Mouse (Mus musculus): Measurements from ENCODE around the gene Atxn1.

Atxn1 gene

DNA sequence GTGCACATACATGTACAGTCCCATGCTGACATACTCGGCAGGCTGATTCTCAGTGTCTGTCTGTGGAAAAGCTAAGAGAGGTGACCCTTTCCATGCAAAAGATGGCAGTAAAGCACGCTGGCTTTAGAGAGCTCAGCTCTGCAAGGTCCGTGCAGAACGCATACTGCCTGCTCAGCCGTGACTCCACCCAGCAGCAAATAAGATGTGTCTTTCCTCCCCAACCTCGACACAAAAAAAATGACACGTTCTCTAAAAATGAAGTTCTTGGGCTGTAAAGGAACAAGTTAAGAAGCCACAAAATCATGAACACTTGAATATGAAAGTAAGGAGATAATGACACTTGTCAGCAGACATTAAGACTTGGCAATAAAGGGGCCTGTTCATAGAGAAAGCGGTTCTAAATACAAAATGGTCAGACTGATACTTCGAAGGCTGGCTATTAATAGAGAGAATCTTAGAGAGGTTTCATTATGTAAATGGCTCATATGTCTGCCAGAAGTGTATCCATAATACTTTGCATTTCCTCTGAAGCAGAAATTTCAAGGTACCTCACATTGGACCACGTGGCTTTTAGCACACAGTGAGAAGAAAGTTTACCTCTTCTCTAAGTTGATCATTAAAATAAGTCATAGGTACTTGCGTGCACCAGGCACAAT, 132.0 kb downstream of the Atxn1 start:
- ChIA-PET CTCF (no interaction called here), POLR2A (interaction anchor here in 1 of 4 experiments (0.6 kb wide), 1 partner anchor 58 kb away, joined by 3 read pairs; no protein-coding TSS in a partner anchor)

- ChIA-PET CTCF (no interaction called here), POLR2A (no interaction called here)
Observed at GRCm38 (mm10) chr13:45829341-45829936, 135.4 kb downstream of the Atxn1 start.

GRCm38 (mm10) chr13:45828035-45828434, 136.8 kb downstream of the Atxn1 start:
- POLR2A ChIA-PET, result interaction anchor here in 3 of 4 experiments (0.7 to 1.3 kb wide), 3 partner anchors 21 to 921 kb away, joined by 3 to 5 read pairs (median 4); no protein-coding TSS in a partner anchor

DNA sequence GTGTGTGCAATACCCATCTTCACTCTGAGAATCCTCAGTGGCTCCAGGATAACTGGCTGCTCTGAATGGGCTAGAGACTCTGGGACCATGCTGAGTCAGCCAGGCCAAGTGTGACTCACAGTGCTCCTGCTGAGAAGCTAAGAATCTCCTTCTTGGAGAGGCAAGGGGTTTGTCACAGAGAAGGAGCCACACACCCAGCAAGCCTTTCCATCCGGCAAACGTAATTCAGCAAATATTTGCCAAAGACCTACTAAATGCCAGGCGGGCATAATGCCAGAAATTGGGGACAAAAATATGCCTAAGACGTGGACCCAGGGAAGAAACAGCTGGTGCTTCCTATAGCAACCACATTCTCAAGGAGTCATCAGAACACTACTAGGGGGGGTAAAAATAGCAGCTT, 137.2 kb downstream of the Atxn1 start:
- CTCF ChIA-PET, result interaction anchor here in 1 of 4 experiments (0.6 kb wide), 1 partner anchor 16 kb away, joined by 3 read pairs; no protein-coding TSS in a partner anchor
- POLR2A ChIA-PET, result interaction anchor here in 3 of 4 experiments (0.7 to 1.3 kb wide), 3 partner anchors 20 to 920 kb away, joined by 3 to 5 read pairs (median 4); no protein-coding TSS in a partner anchor

More at GRCm38 (mm10) chr13:45828035-45828434, 136.8 kb downstream of the Atxn1 start:
- CTCF ChIA-PET, result interaction anchor here in 1 of 4 experiments (0.6 kb wide), 1 partner anchor 15 kb away, joined by 3 read pairs; no protein-coding TSS in a partner anchor

GRCm38 (mm10) chr13:45827046-45827596, 137.7 kb downstream of the Atxn1 start:
- POLR2A ChIA-PET, result interaction anchor here in 1 of 4 experiments (1.3 kb wide), 1 partner anchor 20 kb away, joined by 3 read pairs; no protein-coding TSS in a partner anchor
- CTCF ChIA-PET, result interaction anchor here in 1 of 4 experiments (1.0 kb wide), 1 partner anchor 20 kb away, joined by 3 read pairs; no protein-coding TSS in a partner anchor

GRCm38 (mm10) chr13:45822491-45822829, 142.3 kb downstream of the Atxn1 start:
- ChIA-PET POLR2A (interaction anchor here in 1 of 4 experiments (0.6 to 2.3 kb wide), 3 partner anchors 12 to 216 kb away, joined by 3 to 12 read pairs (median 7); no protein-coding TSS in a partner anchor), CTCF (interaction anchor here in 2 of 4 experiments (0.5 to 0.9 kb wide), 2 partner anchors 15 to 185 kb away, joined by 3 read pairs; no protein-coding TSS in a partner anchor)

GRCm38 (mm10) chr13:45821764-45822490, 142.9 kb downstream of the Atxn1 start:
- CTCF ChIA-PET, result interaction anchor here in 2 of 4 experiments (0.5 to 1.1 kb wide), 3 partner anchors 14 to 184 kb away, joined by 3 to 6 read pairs (median 3); no protein-coding TSS in a partner anchor

DNA sequence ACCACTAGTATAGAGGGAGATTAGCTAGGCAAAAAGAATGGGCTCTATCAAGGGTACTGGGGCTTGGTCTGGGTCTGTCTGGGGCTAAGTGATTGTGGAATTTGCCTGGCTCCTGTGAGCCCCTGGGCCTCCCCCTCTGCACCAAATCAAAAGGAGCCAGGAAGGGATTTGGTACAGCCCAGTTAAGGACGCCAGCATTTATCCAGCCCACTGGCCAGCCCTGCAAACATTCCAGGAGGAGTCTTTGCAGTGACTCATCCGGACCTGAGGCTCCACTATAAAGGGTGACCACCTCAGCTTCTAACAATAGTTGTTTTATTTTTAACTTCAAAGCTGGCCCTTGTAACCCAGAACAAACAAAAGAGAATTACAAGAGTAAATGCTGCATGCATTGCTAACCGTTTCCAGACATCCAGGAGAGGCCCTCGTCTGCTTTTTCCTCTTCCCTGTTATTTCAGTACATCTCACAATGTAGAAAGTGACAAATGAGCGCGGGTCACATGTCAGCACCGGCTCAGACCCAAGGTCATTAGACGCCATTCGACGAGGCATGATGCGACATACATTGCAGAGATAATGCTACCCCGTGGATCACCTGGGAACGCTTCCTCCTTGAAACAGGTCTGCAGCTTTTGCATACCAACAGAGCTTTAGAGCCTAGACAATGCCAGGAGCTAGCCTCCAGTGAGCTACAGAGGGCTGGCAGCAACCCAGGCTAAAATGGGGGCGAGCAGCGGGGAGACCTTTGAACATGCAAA, 144.2 kb downstream of the Atxn1 start:
- ChIA-PET POLR2A (interaction anchor here in 3 of 4 experiments (0.5 to 2.3 kb wide), 6 partner anchors 9 to 71 kb away, joined by 3 to 12 read pairs (median 4); no protein-coding TSS in a partner anchor), CTCF (interaction anchor here (0.5 to 1.1 kb wide), 5 partner anchors 13 to 1238 kb away, joined by 3 to 6 read pairs (median 4); no protein-coding TSS in a partner anchor)

More at GRCm38 (mm10) chr13:45821764-45822490, 142.9 kb downstream of the Atxn1 start:
- POLR2A ChIA-PET, result interaction anchor here in 2 of 4 experiments (0.6 to 2.3 kb wide), 3 partner anchors 11 to 216 kb away, joined by 3 to 12 read pairs (median 4); no protein-coding TSS in a partner anchor

GRCm38 (mm10) chr13:45816670-45817069, 148.1 kb downstream of the Atxn1 start:
- CTCF ChIA-PET, result interaction anchor here in 3 of 4 experiments (0.7 to 1.9 kb wide), 3 partner anchors 9 to 10 kb away, joined by 4 to 14 read pairs (median 5); no protein-coding TSS in a partner anchor
- POLR2A ChIA-PET, result interaction anchor here in 1 of 4 experiments (1.0 kb wide), 1 partner anchor 9 kb away, joined by 3 read pairs; no protein-coding TSS in a partner anchor

GRCm38 (mm10) chr13:45809777-45810410, 154.9 kb downstream of the Atxn1 start:
- ChIA-PET POLR2A (interaction anchor here in 2 of 4 experiments (0.8 to 2.2 kb wide), 6 partner anchors 11 to 115 kb away, joined by 3 to 12 read pairs (median 6); no protein-coding TSS in a partner anchor), CTCF (interaction anchor here in 1 of 4 experiments (0.6 kb wide), 1 partner anchor 15 kb away, joined by 3 read pairs; no protein-coding TSS in a partner anchor)

- ChIA-PET POLR2A (interaction anchor here (0.6 to 1.9 kb wide), 12 partner anchors 10 to 1614 kb away, joined by 3 to 9 read pairs (median 4); partner anchors contain the start of genes Atxn1 (in 1 of the 4) and Mylip (in 1 of the 4)), CTCF (interaction anchor here (0.5 to 1.6 kb wide), 39 partner anchors 8 to 1507 kb away, joined by 3 to 14 read pairs (median 3); partner anchors contain the start of gene Gmpr (in 1 of the 4))
Observed at GRCm38 (mm10) chr13:45807593-45808043, 157.2 kb downstream of the Atxn1 start.

- POLR2A ChIA-PET, result interaction anchor here (0.6 to 1.9 kb wide), 10 partner anchors 14 to 418 kb away, joined by 3 to 9 read pairs (median 3); partner anchors contain the start of genes Atxn1 (in 1 of the 4) and Mylip (in 1 of the 4)
- CTCF ChIA-PET, result interaction anchor here (0.5 to 1.6 kb wide), 30 partner anchors 8 to 300 kb away, joined by 3 to 14 read pairs (median 4); partner anchors contain the start of gene Gmpr (in 1 of the 4)
Observed at GRCm38 (mm10) chr13:45806600-45807525, 157.9 kb downstream of the Atxn1 start.

- ChIA-PET POLR2A (interaction anchor here in 1 of 4 experiments (0.6 kb wide), 1 partner anchor 119 kb away, joined by 3 read pairs; no protein-coding TSS in a partner anchor), CTCF (interaction anchor here in 2 of 4 experiments (1.5 to 1.6 kb wide), 2 partner anchors 10 to 14 kb away, joined by 5 read pairs; no protein-coding TSS in a partner anchor)
Observed at GRCm38 (mm10) chr13:45805915-45806599, 158.8 kb downstream of the Atxn1 start.

DNA sequence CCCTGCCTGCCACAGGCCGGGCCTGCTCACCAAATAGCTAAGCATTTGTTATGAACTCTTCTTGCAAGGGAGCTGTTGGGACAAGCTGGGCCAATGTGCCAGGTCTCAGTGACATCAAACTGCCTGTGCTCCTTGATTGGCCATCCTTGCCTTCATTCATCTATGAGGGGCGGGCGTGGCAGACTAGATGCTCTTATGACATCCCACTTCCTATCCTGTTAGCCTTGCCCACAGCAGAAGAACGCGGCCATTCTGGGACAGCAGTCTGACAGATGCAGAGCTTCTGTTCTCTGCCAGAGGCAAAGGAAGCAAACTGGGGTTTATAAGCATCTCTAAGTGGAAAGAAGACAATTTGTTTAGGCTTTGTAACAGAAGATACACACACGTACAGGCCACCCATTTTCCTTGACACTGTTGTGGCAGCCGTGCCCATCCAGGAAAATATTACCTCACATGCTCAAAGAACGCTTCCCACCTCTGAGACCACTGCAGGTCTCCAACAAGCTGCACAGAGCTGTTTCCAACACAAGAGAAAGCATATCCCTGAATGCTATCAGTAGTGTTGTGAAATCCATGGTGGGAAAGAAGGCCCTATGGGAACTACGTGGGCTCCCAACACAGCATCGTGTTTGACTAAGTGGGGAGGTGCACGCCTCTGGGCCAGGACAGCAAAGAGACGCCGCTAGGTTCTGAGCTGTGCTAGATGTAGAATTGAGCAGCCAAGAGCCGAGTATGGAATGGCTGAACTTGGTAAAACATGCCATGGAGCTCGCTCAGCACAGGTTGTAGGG, 162.0 kb downstream of the Atxn1 start:
- ChIA-PET CTCF (interaction anchor here in 2 of 4 experiments (0.6 to 1.1 kb wide), 2 partner anchors 165 to 230 kb away, joined by 3 read pairs; no protein-coding TSS in a partner anchor), POLR2A (interaction anchor here in 1 of 4 experiments (0.6 kb wide), 1 partner anchor 106 kb away, joined by 3 read pairs; no protein-coding TSS in a partner anchor)

Measured in embryonic stem cell, embryonic (primary cell).